Mouse (Mus musculus): Measurements from ENCODE around the gene Olfr1201.

The Olfr1201 gene

DNA sequence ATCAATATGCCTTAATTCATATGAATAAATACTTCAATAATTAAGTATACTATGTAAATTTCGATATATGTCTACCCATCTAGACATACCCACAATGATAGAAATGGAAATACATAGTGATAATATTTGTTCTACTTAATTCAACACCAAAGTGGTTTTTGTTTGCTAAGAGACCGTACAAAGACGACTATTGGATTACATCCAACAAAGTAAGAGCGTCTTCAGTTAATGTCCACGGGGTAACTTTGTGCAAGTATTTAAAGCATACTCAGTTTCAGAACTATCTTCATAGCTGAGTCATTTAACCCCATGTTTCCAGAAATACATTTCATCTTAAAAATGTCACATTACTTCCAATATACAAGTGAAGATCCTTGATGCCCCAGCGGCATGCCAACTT is at the start of gene Olfr1201:
TSS of gene Olfr1201 (plus strand) at position 301 of the 400 bp plus-strand sequence.
- DNase-seq (ENCODE audit: low read depth) = no peak

DNA sequence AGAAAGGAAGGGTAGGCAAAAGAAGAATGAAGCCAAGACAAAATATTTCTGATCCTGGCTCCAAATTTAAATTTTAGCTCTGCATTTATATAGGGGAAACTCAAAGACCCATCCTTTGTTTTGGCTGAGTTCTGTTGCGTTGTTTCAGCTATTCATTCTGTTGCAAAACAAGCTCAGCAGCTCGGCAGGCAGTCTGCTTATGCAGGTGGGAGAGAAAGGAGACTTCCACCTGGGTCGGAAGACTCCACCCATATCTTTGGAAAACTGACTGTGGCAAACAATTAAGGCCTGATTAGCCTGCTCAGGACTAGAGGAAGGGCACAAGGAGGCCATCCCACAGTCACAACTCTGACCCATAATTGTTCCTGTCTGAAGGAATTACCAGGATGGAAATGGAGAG is 49.5 kb upstream of the Olfr1201 start:
- DNase-seq (ENCODE audit: low read depth) = no peak

DNA sequence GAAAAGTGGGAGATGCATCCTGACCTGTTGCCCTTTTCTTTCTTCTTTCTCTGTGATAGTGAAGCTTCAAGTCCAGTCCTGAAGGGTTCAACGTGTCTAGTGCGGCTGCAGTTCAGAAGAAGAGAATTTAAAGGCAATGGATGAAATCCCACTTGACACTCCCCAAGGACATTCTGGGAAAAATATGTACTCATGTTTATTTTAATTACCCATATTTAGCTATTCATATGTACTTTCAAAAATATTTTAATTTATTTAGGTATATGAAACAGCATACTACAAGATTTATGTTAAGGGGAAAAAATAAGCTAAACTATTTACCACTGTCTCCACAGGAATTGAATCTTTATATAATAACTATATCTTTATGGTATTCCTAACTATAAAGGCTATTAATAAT is 41.6 kb upstream of the Olfr1201 start, which contains the start of gene Olfr1198:
TSS of gene Olfr1198 (minus strand) at position 101 of the 400 bp plus-strand sequence.
- no peak for DNase-seq (ENCODE audit: low read depth)

DNA sequence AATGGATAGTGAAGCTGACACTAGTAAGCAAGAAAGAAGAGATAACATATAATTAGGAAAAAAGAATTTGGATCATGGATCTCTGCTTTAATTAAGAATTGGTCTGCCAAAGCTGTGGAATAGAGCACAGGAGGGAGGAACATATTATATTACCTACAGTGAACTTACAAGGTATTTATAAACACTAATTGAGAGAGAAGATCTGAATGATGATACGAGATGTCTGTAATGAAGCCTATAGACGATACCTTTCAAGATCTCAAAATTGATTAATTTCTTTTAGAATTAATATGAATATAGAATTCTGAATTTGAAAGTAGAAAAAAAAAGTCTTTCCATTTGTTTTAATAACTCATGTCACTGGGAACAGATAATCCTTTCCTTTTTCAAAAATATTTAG is 32.5 kb upstream of the Olfr1201 start, which contains the start of gene Olfr1199:
TSS of gene Olfr1199 (minus strand) at position 101 of the 400 bp plus-strand sequence.
- DNase-seq (ENCODE audit: low read depth) = no peak

DNA sequence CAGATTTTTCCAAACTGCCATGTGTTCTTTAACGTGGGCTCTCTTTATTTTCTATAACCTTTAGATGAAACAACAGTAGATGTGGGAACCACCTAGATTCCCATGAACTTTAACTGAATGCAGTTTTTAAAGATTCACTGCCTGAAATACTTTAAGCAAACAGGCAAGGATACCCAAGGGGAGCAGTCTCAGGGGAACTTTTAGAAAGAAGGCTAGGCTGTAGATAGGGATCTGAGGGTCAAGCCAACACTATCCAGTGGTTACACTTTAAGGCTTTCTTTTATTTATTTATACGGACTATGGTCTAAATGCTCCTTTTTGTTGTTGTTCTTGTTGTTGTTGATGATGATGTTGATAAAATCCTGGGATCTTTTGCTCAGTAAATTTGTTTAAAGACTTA is 22.4 kb upstream of the Olfr1201 start, which contains the start of gene Olfr1200:
TSS of gene Olfr1200 (minus strand) at position 101 of the 400 bp plus-strand sequence.
- DNase-seq (ENCODE audit: low read depth) = no peak

DNA sequence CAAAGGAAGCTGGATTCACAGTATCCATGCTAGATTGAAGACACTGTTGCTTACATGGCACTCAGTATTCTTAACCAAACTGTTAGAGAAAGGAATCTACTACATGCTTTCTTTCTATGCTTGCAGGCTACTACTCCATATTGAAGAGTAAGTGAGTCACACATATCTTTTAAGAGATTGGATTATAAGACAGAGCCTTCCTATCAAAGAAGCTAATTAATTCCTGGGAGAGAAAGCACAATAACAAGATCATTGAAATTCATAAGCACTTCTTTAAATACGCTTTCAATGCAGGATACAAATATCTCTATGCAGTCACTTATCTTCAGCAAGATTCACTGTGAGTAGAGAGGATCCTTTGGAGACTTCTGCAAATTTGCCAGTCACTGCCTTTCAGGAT is 21.4 kb downstream of the Olfr1201 start, which contains the start of gene Olfr1202:
TSS of gene Olfr1202 (plus strand) at position 301 of the 400 bp plus-strand sequence.
- no peak for DNase-seq (ENCODE audit: low read depth)

DNA sequence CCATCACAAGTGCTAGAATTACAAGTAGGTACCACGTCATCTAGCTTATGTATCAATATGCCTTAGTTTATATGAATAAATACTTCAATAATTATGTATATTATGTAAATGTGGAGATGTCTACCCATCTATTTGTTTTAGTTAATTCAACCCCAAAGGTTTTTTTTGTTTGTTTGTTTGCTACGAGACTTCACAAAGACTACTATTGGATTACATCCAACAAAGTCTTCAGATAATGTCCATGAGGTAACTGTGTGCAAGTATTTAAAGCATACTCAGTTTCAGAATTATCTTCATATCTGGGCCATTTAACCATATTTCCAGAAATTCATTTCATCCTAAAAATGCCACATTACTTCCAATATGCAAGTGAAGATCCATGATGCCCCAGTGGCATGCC is 36.6 kb downstream of the Olfr1201 start, which contains the start of gene Olfr1205:
TSS of gene Olfr1205 (plus strand) at position 301 of the 400 bp plus-strand sequence.
- DNase-seq (ENCODE audit: low read depth) = no peak

DNA sequence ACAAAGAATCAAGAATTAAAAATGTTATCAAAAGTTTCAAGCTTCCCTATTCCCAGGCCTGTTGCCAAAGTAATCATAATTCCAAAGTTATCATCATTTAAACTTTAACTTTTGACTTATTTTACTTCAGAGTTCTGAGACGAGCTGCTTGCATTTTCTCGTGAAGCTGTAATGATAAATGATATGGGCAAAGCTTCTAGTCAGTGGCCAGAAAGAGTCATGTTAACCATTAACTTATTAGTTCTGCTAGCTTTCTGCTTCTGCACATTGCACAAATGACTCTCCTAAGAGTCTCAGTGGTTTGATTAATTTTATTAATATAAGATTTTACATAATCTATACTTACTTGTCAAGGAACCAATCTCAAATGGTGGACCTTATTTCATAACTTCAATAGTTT is 45.6 kb downstream of the Olfr1201 start:
- DNase-seq (ENCODE audit: low read depth) = no peak

Data from fibroblast of lung, adult 2 months (primary cell).